Mouse (Mus musculus): ENCODE data around the gene Edaradd.

Edaradd gene

DNA sequence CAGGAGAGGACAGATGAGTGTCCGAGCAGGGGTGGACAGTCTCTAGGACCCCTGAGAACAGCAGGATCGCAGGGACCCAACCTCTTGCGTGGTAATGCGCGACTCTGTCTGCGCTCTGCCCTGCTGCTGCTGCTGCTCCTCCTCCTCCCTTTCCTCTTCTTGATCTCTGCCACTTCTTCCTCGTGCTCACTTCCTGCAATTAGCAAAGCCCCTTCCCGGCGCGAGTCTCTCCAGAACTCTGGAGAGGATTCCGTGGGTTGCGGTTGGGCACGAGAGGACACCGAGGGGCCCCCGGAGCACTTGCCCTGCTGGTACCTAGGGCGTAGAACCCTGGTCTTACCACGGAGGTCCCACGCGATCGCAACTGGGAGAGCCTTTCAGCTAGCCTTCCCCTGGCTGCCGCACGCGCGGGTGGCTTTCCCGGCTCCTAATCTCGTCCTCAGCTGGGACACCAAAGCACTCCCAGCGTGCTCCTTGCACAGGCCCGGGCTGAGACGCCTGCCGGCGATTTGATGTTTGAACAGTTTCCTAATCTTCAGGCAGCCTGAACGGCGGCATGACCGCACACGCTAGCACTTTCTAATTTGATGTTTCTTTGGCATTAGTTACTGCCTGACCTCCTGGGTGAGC is at the start of gene Edaradd:
Gene Edaradd, minus strand, starts transcription at position 484 of the 630 bp plus-strand sequence.
- DNase-seq (ENCODE audit: low read depth), result no peak

GRCm38 (mm10) chr13:12569741-12570140 is 49.5 kb upstream of the Edaradd start:
- DNase-seq (ENCODE audit: low read depth), result no peak

- no peak for DNase-seq (ENCODE audit: low read depth)
These were observed 48.6 kb upstream of the Edaradd start for GRCm38 (mm10) chr13:12568597-12569469.

DNA sequence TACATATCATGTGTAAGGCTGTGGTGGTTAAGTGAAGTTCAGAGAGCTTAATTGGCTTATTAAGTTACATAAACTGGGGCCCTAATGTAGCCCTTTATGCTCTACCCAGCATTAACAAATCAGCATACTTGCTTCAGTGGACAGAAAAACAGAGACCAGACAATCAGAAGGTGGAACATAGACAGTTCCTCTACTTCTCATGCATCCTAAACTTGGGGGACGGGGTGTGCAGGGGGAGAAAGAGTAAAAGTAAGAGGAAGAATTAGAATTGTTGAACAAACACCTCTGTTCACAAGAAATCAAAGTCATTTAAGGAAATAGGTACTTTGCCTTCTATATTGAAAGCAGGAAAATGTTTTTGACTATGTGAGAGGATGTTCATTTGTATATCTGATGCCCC is 47.7 kb upstream of the Edaradd start:
- DNase-seq (ENCODE audit: low read depth), result no peak

DNA sequence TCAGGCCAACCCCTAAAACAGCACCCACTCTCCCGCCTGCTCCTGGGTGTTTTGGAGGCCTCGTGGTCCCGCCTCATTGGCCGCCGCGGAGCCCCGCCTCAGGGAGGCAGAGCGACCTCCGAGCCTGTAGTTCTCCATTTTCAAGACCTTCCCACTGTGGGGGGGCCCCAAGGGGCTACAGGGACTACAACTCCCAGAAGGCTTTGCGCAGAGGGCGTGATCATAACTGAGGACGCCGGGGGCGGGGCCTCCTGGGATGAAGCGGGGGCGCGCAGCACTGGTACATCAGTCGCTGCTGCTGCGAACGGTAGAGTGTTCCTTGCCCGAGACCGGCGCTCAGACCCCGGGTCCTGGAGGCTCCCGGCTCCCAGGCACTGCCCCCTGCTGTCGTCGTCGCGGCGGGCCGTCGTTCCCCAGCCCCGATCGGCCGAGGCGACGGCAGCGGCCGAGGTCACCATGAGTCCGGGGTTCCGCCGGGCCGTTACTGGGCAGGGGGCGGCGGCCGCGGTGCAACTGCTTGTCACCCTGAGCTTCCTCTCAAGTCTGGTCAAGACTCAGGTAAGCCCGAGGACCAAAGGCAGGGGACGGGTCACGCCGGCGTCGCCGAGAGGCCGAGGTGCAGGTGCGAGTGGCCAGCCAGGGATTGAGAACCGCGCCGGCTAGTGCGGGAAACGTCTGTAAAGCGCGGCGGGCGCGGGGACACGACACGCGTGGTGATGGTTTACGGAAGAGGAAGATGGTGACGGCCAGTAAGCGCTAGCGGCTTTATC is 45.6 kb upstream of the Edaradd start, which contains the start of gene Ero1lb:
Gene Ero1lb, plus strand, starts transcription at position 254 of the 770 bp plus-strand sequence.
- peak; percentile 86 for DNase-seq (ENCODE audit: low read depth)

DNA sequence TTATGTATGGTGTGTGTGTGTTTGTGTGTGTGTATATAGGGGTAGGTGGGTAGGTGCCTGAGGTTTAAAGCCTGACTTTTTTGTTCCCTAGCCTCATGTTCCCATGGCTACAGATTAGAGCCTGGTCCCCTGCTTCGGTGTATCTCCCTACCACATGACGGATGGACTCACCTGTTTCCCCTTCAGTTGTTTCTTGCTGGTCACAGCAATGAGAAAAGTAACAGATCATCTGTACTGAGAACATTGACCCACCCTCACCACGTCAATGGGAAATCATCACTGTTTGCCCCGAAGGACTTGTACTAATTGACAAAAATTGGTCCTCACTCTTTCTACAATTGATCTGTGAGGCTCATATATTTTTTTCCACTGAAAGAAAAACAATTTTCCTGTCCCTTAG is 42.0 kb upstream of the Edaradd start:
- DNase-seq (ENCODE audit: low read depth), result no peak

DNA sequence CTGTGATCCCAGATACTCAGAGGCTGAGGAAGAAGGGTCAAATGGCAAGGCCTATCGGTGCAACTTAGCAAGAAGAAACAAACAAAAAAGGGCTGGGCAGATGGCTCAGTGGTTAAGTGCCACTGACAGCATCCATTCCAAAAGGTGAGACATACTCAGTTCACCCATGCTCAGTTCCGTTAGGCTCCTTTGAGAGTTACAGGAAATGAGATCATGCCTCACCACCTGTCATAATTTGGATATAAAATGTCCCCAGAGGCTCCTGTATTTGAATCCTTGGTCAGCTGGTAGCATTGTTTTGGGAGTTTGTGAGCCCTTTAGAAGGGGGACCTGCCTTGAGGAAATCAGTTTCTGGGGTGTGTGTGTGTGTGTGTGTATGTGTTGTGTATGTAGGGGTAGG is 41.5 kb upstream of the Edaradd start:
- DNase-seq (ENCODE audit: low read depth), result no peak

- no peak for DNase-seq (ENCODE audit: low read depth)
These were observed 39.4 kb upstream of the Edaradd start for GRCm38 (mm10) chr13:12559462-12560120.

- DNase-seq (ENCODE audit: low read depth), result no peak
These were observed 38.8 kb upstream of the Edaradd start for GRCm38 (mm10) chr13:12559044-12559443.

- no peak for DNase-seq (ENCODE audit: low read depth)
These were observed 34.0 kb upstream of the Edaradd start for GRCm38 (mm10) chr13:12554211-12554610.

GRCm38 (mm10) chr13:12543880-12544568 is 23.8 kb upstream of the Edaradd start:
- DNase-seq (ENCODE audit: low read depth), result no peak

DNA sequence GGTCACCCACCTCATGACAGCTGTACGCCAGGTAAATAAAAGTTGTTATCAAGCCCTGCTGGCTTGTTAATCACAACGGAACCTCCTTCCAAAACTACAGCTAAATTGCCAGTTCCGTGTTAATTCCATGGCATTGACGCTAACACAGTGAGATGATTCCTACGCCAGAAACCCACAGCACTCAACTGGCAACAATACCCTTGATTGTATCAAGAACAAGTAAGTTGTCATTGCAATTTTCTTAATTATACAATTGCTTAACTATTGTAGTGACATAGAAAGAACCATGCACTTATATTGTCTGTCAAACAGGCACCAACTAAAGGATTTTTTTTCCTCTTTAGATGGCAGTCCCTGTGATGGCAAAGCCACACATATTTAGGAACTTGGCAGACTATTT is 23.0 kb upstream of the Edaradd start:
- no peak for DNase-seq (ENCODE audit: low read depth)

GRCm38 (mm10) chr13:12542006-12542981 is 22.1 kb upstream of the Edaradd start:
- peak; percentile 24 for DNase-seq (ENCODE audit: low read depth)

DNA sequence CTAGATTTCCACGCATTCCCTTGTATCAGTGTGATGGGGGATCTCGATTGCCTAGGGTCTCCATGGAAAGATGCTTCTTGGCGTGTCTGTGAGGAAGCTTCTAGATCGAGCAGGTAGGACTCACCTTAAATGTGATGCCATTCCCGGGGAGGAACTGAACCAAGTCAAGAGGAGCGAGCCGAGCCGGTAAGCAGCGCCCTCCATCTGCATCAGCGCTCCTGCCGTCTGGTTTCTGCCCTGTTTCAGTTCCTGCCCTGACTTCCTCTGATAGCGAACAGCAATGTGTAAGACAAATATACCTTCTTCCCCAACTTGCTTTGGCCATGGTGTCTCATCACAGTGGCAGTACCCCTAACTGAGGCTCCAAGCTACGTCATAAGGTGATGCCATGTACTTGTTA is 19.9 kb upstream of the Edaradd start:
- no peak for DNase-seq (ENCODE audit: low read depth)

- DNase-seq (ENCODE audit: low read depth), result no peak
These were observed 19.5 kb upstream of the Edaradd start for GRCm38 (mm10) chr13:12539716-12540115.

- DNase-seq (ENCODE audit: low read depth), result no peak
These were observed 17.7 kb upstream of the Edaradd start for GRCm38 (mm10) chr13:12537971-12538370.

- no peak for DNase-seq (ENCODE audit: low read depth)
These were observed 14.4 kb upstream of the Edaradd start for GRCm38 (mm10) chr13:12534628-12535027.

- DNase-seq (ENCODE audit: low read depth), result no peak
These were observed 5.4 kb upstream of the Edaradd start for GRCm38 (mm10) chr13:12525678-12526077.

- DNase-seq (ENCODE audit: low read depth), result no peak
These were observed 2.1 kb upstream of the Edaradd start for GRCm38 (mm10) chr13:12522346-12522745.

DNA sequence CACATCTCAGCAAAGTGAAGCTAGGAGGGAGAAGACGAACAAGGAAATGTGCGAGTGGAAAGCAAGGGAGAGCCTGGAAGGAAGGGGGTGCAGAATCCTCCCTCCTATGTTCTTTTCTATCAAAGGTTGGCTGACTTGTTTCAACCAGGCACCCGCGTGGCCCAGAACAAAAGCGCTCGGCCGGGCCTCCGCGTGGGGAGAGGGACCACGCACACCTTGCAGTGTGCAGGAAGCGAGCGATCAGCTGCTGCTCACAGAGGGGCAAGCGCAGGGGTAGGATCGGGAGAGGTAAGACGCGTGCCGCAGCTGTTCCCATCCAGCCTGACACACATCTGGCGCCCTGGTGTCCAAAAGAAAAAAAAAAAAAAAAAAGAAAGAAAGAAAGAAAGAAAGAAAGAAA is 867 bp downstream of the Edaradd start:
- DNase-seq (ENCODE audit: low read depth), result no peak
